Mouse (Mus musculus) Patski (cell line): ENCODE measurements at regions not wholly inside any gene's neighbourhood (a gene's known extent, or its start where the extent isn't known, plus 50 kb on each side); places are given as distances from the start of the nearest gene placed in this dataset.
"Not testable (repeated sequence)": the region's sequence is repeated elsewhere in the genome, so short reads cannot be mapped to it uniquely, and the experiment has no call there.

Experiments used
- ATAC-seq: fragments of 100-300 bp; one replicate; pipeline ENCODE4 v1.8.0; 2021
- CTCF ChIA-PET: fragments of 350-600 bp; sonication (Branson Sonifier 250); formaldehyde crosslinking; loops from one replicate; lab custom pipeline; 2022; ENCODE audit warnings: inconsistent platforms; lab: Charles Lee
- POLR2A ChIA-PET: fragments of 350-600 bp; sonication (Branson Sonifier 250); formaldehyde crosslinking; loops from one replicate; lab custom pipeline; 2022; ENCODE audit warnings: antibody characterized with exemption, inconsistent platforms; lab: Charles Lee
- DNase-seq: peaks from one replicate; pipeline ENCODE4 v3.0.0-alpha.2; 2011; ENCODE audit warnings: low read depth, low spot score
- H3K27me3 ChIP-seq: fragments of 371-371 bp; one replicate; pipeline ENCODE4 v1.5.1; 2021
- CTCF ChIP-seq: fragments of 100-300 bp; IDR thresholded peaks from one replicate; pipeline ENCODE4 v1.5.1; 2021
- in situ Hi-C: fragments of 300-500 bp; cut with MboI; formaldehyde crosslinking; loops from 3 replicates; pipeline ENCODE4 v1.11.1; 2018; ENCODE audit warnings: low pct_unique_long_range_greater_than_20kb, mixed read lengths

- ChIA-PET POLR2A (no interaction called here), CTCF (interaction anchor here (0.8 to 1.2 kb wide), 3 partner anchors 10 to 354 kb away, joined by 3 read pairs; no protein-coding TSS in a partner anchor)
- no peak for TF ChIP-seq CTCF
- ATAC-seq, result no peak
- peaks cover 36% of the 10 kb centered on the region for H3K27me3 ChIP-seq
- no peak for DNase-seq
- in situ Hi-C loops, result no loop called here
These were observed 115.0 kb upstream of the Nudt7 start for GRCm38 (mm10) chr8:114018364-114018763.

GRCm38 (mm10) chr8:114030141-114030540, 103.2 kb upstream of the Nudt7 start:
- POLR2A ChIA-PET, CTCF ChIA-PET, in situ Hi-C loops, ATAC-seq, DNase-seq: not testable (repeated sequence)
- H3K27me3 ChIP-seq, result peaks cover 24% of the 10 kb centered on the region

GRCm38 (mm10) chr8:114052426-114052825, 80.9 kb upstream of the Nudt7 start:
- ChIA-PET POLR2A (no interaction called here), CTCF (interaction anchor here (0.8 to 1.0 kb wide), 2 partner anchors 9 to 388 kb away, joined by 3 to 4 read pairs; no protein-coding TSS in a partner anchor)
- in situ Hi-C loops, result no loop called here
- DNase-seq, result no peak
- ATAC-seq, result no peak
- peaks cover 3% of the 10 kb centered on the region for H3K27me3 ChIP-seq
- TF ChIP-seq CTCF, result no peak

DNA sequence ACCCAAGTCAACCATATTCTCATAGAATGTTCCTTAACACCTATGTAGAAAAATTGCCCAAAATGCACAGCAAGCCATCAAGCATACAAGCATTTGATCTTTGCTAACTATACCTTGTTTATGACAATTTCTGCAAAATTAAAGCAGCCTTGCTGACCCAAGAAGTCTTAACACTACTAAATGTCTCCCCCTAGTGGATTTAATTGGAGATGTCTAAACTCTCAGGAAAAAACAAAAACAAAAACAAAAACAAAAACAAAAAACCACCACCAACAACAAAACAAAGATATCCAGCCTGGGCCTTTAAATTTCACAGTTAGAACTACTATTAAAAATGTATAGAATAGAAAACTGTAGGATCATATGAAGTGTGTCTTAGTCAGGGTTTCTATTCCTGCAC, 69.8 kb upstream of the Nudt7 start:
- ATAC-seq (no peak), DNase-seq (no peak)
- CTCF ChIA-PET, result interaction anchor here (1.2 to 1.7 kb wide), 2 partner anchors 11 to 60 kb away, joined by 3 to 4 read pairs; no protein-coding TSS in a partner anchor
- in situ Hi-C loops, result loop anchor here (5.0 kb wide), 1 partner anchor 391 kb away; no protein-coding TSS in a partner anchor
- TF ChIP-seq CTCF, result peak; percentile 57
- no peaks in the 10 kb centered on the region for H3K27me3 ChIP-seq
- POLR2A ChIA-PET, result no interaction called here

DNA sequence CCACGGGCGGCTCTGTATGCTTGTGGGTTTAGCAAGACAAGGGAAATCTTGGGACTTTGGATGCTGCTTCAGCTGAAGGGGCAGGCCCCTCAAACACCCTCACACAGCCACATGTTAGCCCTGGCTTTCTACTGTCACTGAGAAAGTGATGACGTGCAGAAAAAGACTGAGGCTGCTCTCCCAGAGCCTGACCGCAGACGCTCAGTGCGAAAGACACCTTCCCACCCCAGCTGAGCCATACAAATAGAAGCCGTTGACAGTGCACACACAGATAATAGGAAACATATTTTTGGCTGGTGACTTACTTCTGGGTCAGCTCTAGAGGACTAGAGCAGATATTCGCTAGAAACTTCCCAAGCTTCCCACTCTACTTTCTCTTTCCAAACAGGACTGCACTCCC, 61.0 kb upstream of the Nudt7 start:
- ATAC-seq (no peak), DNase-seq (no peak)
- H3K27me3 ChIP-seq, result peaks cover 8% of the 10 kb centered on the region
- CTCF ChIA-PET, result interaction anchor here (1.3 to 1.9 kb wide), 4 partner anchors 8 to 408 kb away, joined by 3 to 6 read pairs (median 4); partner anchors contain the start of gene Wwox
- TF ChIP-seq CTCF, result no peak
- POLR2A ChIA-PET, result no interaction called here
- in situ Hi-C loops, result no loop called here

DNA sequence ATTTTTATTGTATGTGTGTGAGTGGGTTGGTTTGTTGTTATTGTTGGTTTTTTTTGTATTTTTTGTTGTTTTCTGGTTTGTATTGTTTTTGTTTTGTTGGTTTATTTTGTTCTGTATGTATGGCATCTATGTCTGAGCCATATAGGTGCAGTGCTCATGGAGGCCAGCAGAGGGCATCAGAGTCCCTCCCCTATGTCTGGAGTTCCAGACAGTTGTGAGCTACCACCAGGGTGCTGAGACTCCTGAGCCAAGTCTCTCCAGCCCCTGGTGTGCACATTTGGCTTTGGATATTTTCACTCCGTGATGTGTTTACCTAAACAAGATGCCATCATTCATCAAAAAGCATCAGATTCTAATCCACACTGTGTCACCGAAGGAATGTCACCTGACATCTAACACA, 59.2 kb upstream of the Nudt7 start:
- in situ Hi-C loops, result no loop called here
- CTCF ChIA-PET, result interaction anchor here (1.0 to 1.2 kb wide), 2 partner anchors 11 to 295 kb away, joined by 3 read pairs; no protein-coding TSS in a partner anchor
- no peak for DNase-seq
- POLR2A ChIA-PET, result no interaction called here
- H3K27me3 ChIP-seq, result peaks cover 11% of the 10 kb centered on the region
- TF ChIP-seq CTCF, result peak; percentile 83
- ATAC-seq, result no peak

GRCm38 (mm10) chr8:114076701-114077100, 56.7 kb upstream of the Nudt7 start:
- ChIA-PET POLR2A (no interaction called here), CTCF (no interaction called here)
- DNase-seq, result no peak
- ATAC-seq, result no peak
- peaks cover 11% of the 10 kb centered on the region for H3K27me3 ChIP-seq
- in situ Hi-C loops, result loop anchor here (5.0 kb wide), 1 partner anchor 361 kb away; the partner anchor contains the start of gene Wwox
- TF ChIP-seq CTCF, result no peak

GRCm38 (mm10) chr8:114081049-114081756, 52.2 kb upstream of the Nudt7 start:
- in situ Hi-C loops, result loop anchor here (5.0 kb wide), 1 partner anchor 286 kb away; no protein-coding TSS in a partner anchor
- ChIA-PET POLR2A (no interaction called here), CTCF (interaction anchor here (0.9 to 2.9 kb wide), 7 partner anchors 26 to 417 kb away, joined by 3 to 24 read pairs (median 4); partner anchors contain the start of gene Wwox)
- peak; percentile 71 for ATAC-seq
- no peak for DNase-seq
- peak; percentile 86 for TF ChIP-seq CTCF
- peaks cover 24% of the 10 kb centered on the region for H3K27me3 ChIP-seq

DNA sequence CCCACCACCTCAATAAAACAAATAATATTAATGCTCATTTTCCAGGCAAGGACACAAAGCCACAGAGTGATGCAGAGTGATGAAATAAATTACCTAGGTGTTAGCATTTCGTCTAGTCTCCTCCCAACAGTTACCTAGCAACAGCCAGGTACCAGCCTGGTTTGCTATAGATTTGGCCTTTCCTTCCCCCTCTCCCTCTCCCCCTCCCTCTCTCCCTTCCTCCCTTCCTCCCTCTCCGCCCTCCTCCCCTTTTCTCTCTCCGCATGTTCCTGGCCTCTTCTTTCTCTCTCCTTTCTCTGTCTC, 51.6 kb upstream of the Nudt7 start:
- DNase-seq (no peak), ATAC-seq (no peak)
- peaks cover 24% of the 10 kb centered on the region for H3K27me3 ChIP-seq
- no peak for TF ChIP-seq CTCF
- in situ Hi-C loops, result loop anchor here (5.0 kb wide), 1 partner anchor 286 kb away; no protein-coding TSS in a partner anchor
- CTCF ChIA-PET, result interaction anchor here (1.2 to 2.9 kb wide), 5 partner anchors 36 to 417 kb away, joined by 4 to 24 read pairs (median 10); partner anchors contain the start of gene Wwox
- POLR2A ChIA-PET, result no interaction called here
